Mouse (Mus musculus) cortical plate, adult 2 months (tissue): ENCODE measurements around the gene AC124108.1. TPM values are rescaled to one million over a fixed set of nuclear protein-coding genes. Genes with fewer than 3 reads are reported as not detected.

Experiments
- H3K27ac ChIP-seq: fragments of 200-500 bp; 2 replicates; pipeline ENCODE4 v1.5.1; 2012; ENCODE audit warnings: low read length, control low read depth, inconsistent platforms; ENCODE audit not compliant: insufficient read depth
- H3K4me1 ChIP-seq: fragments of 200-500 bp; 2 replicates; pipeline ENCODE4 v1.6.1; 2011; ENCODE audit warnings: low read length; ENCODE audit not compliant: control insufficient read depth, insufficient read depth
- H3K4me3 ChIP-seq: fragments of 200-500 bp; 2 replicates; pipeline ENCODE4 v1.5.1; 2011; ENCODE audit warnings: mild to moderate bottlenecking, low read length, control low read depth; ENCODE audit not compliant: insufficient read depth
- CTCF ChIP-seq: fragments of 200-500 bp; IDR thresholded peaks from 2 replicates; pipeline ENCODE4 v1.5.1; 2011; ENCODE audit warnings: mild to moderate bottlenecking, control low read depth, low read length; ENCODE audit not compliant: insufficient read depth; ENCODE audit errors: extremely low read depth
- POLR2A ChIP-seq: fragments of 200-500 bp; IDR thresholded peaks from 2 replicates; pipeline ENCODE4 v1.6.1; 2011; ENCODE audit warnings: mild to moderate bottlenecking, low read length, control low read depth; ENCODE audit not compliant: insufficient read depth; ENCODE audit errors: extremely low read depth
- polyA plus RNA-seq: library from polyadenylated mRNA; depleted of rRNA; stranded (reverse); fragments of >200 nt; gene quantifications from 2 replicates; pipeline ENCODE4 v1.2.3, GENCODE M21; 2012

AC124108.1 gene
- polyA plus RNA-seq, 1 experiment, result 6.2 TPM

GRCm38 (mm10) chr1:132164780-132165518 is 26.3 kb upstream of the AC124108.1 start:
- Histone ChIP-seq H3K4me3 (no peak overlapping the region), H3K27ac (no peak overlapping the region), H3K4me1 (no peaks in the 10 kb centered on the region)
- no peak for TF ChIP-seq CTCF
- no peak for TF ChIP-seq POLR2A

GRCm38 (mm10) chr1:132165859-132166258 is 25.4 kb upstream of the AC124108.1 start:
- H3K27ac ChIP-seq, result no peak overlapping the region
- H3K4me3 ChIP-seq, result no peak overlapping the region
- no peaks in the 10 kb centered on the region for H3K4me1 ChIP-seq
- TF ChIP-seq CTCF, result peak; percentile 23; the same call in 1 of the 2 replicates
- TF ChIP-seq POLR2A, result no peak

DNA sequence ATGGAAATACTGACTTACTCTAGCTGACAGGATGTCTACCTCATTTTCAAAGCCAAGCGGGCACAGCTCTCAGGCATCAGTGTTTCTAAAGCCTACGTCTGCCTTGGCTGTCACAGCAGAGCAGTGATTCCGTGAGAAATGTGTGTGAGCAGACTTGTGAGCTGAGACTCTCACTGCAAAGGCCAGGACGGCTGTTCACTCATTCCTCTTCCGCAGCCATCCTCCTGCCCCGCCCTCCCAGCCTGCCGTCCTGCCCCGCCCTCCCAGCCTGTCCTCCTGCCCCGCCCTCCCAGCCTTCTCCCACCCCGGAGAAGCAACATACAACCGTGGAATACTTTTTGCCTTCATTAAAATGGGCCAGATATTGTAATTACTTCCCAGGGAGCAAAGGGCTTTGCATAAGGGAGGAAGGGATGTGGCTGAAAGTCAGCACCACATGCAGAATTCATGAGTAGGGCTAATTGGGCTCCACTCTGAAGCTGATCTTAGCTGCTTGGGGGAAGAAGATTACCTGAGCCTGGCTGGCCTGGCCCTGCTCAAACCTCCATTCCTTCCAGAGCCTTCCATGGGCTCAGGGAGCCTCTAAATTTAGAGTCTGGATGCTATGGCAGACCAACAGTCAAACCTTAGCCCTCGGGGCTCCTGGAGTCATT is 23.0 kb upstream of the AC124108.1 start:
- Histone ChIP-seq H3K27ac (no peak overlapping the region), H3K4me1 (no peaks in the 10 kb centered on the region), H3K4me3 (no peak overlapping the region)
- no peak for TF ChIP-seq CTCF
- no peak for TF ChIP-seq POLR2A

- TF ChIP-seq POLR2A, result no peak
- no peak for TF ChIP-seq CTCF
- Histone ChIP-seq H3K27ac (no peak overlapping the region), H3K4me3 (no peak overlapping the region), H3K4me1 (no peaks in the 10 kb centered on the region)
Measured at GRCm38 (mm10) chr1:132170698-132171097, 20.6 kb upstream of the AC124108.1 start.

DNA sequence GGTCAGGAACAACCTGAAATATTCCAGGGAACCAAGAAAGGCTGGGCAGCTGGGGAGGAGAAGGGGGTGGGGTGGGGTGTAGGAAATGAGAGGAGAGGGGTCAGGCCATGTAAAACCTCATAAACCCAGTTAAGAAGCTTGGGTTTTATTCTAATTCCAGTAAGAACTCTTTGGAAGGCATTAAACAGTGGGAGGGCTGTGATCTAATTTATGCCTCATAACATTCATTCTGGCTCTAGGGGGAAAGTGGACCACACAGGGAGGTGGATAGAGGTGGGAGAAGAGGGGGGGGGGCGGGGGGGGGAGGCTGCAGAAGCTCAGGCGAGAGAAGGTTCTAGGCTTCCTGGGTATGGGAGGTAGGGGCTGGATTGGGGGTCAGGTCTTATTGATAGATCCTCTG is 19.6 kb upstream of the AC124108.1 start:
- Histone ChIP-seq H3K4me3 (no peak overlapping the region), H3K4me1 (no peaks in the 10 kb centered on the region), H3K27ac (no peak overlapping the region)
- no peak for TF ChIP-seq CTCF
- no peak for TF ChIP-seq POLR2A

GRCm38 (mm10) chr1:132186303-132186702 is 5.0 kb upstream of the AC124108.1 start:
- Histone ChIP-seq H3K4me1 (no peaks in the 10 kb centered on the region), H3K27ac (no peak overlapping the region), H3K4me3 (no peak overlapping the region)
- no peak for TF ChIP-seq CTCF
- TF ChIP-seq POLR2A, result no peak

DNA sequence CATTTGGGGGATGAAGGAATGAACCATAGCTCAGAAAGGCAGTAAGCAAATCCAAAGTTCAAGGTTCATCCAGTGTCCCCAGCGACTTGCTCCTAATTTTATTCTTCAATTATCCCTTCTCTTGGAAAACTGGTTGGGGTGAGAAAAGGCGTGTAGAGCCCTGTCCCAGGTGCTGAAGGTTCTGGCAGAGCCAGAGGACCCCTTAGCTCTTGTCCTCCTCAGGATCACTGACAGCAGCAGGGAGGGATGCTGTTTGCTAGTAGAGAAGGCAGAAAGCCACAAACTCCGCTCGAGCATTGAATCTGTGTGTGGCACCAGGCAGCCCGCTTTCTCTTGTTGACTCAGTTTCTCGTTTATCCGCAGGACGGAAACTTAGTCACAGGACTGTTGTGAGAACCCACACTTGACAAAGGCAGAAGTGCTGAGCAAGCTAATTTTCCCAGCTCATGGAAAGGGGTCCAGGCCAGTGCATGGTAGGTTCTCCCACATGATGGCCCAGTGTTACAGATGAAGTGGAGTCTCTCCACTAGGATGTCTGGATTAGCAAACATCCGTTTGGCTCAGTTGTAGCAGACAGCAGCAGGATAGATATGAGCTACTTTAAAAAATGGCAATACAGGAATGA is 2.7 kb upstream of the AC124108.1 start:
- Histone ChIP-seq H3K4me3 (no peak overlapping the region), H3K4me1 (no peaks in the 10 kb centered on the region), H3K27ac (no peak overlapping the region)
- no peak for TF ChIP-seq CTCF

DNA sequence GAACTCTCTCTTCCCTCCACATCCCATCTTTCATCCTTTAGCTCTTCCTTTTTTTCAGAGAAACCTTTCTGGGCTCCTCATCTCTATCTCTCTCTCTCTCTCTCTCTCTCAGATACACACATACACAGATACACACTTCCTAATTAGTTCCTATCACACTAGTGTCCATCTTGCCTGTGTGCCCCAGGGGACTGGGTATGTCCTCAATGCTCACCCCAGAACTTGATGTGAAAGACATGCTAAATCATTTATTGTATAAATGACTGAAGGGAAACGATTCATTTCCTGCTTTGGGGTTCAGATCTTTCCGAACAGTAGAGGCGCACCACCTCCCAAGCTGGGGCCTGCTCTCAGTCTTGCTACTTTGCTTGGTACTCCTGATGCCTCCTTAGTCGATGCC is 2.0 kb upstream of the AC124108.1 start:
- no peak overlapping the region for H3K27ac ChIP-seq
- TF ChIP-seq POLR2A (no peak), CTCF (no peak)
- H3K4me1 ChIP-seq, result no peaks in the 10 kb centered on the region
- H3K4me3 ChIP-seq, result no peak overlapping the region

- no peak overlapping the region for H3K27ac ChIP-seq
- TF ChIP-seq CTCF, result no peak
- TF ChIP-seq POLR2A, result no peak
- peak overlapping the region; percentile 42 for H3K4me3 ChIP-seq
- H3K4me1 ChIP-seq, result no peaks in the 10 kb centered on the region
Measured at GRCm38 (mm10) chr1:132190040-132190513, 1.2 kb upstream of the AC124108.1 start.

- TF ChIP-seq CTCF (no peak), POLR2A (no peak)
- H3K4me1 ChIP-seq, result no peaks in the 10 kb centered on the region
- H3K27ac ChIP-seq, result no peak overlapping the region
- peak overlapping the region; percentile 42 for H3K4me3 ChIP-seq
Measured at GRCm38 (mm10) chr1:132190621-132191092, 600 bp upstream of the AC124108.1 start.
